Mouse (Mus musculus): Measurements from ENCODE around the gene Hoxd11.

Hoxd11 gene

GRCm38 (mm10) chr2:74696442-74697335 is 17.3 kb downstream of the Hoxd11 start:
- DNase-seq: no peak

GRCm38 (mm10) chr2:74697567-74698121 is 18.3 kb downstream of the Hoxd11 start, which contains the start of gene Hoxd9:
Gene Hoxd9, plus strand, starts transcription at chr2:74697727.
- DNase-seq: no peak

- no peak for DNase-seq
Measured at GRCm38 (mm10) chr2:74698201-74699052, 19.1 kb downstream of the Hoxd11 start.

DNA sequence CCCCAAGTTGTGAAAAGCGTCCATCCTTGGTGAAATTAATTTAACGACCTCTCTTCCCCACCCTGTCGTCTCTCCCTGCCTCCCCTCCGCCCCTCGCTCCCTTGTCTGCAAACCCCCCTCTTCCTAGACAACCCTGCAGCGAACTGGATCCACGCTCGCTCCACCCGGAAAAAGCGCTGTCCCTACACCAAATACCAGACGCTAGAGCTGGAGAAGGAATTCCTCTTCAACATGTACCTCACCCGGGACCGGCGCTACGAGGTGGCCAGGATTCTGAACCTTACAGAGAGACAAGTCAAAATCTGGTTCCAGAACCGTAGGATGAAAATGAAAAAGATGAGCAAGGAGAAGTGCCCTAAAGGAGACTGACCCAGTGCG is 19.7 kb downstream of the Hoxd11 start:
- DNase-seq: no peak

- DNase-seq: no peak
Measured at GRCm38 (mm10) chr2:74699664-74700545, 20.5 kb downstream of the Hoxd11 start.

DNA sequence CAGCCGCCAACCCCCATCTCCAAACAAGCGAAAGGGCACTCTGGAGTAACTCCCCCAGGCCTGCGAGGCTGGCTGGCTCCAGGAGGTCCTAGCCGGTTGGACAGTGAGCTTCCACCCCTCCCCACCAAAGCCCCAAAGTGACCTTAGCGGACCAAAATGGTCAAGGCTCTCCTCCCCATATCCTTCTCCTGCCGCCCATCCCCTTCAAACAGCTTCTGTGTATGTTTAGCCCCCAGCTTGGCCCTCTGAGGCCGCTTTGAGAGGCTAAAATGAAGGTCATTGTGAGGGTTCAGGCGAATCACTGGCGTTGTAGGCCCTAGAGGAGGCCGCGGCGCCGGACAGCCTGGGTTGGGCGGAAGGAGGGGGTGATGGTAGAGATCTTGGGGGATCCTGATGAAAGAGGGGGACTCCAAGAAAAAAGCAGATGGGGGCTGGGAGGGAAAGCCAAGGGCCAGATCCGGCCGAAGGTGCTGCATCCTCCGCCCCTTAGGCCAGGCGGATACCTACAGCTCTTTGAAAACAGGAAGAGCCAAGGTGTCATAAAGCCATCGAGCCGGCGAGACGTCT is 21.3 kb downstream of the Hoxd11 start:
- no peak for DNase-seq

GRCm38 (mm10) chr2:74701949-74702819 is 22.8 kb downstream of the Hoxd11 start:
- peak; percentile 55 to 70 for DNase-seq

DNA sequence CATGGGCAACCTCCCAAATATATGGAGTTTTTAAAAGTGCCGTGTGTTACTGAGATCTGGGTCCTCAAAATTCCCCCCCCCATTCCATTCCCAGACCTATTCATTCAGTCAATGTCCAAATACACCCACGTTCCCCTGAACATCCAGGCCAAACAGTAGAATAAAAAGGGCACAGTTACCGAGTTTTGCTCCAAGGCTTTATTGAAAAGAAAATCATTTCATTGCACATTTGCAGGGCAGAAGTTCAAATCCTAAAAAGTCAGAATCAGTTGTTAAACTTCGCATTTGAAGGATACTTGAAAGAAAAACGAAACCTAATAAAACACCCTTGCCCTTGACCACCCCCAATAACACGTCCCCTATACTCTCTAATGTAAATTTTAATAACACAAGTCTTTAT is 23.5 kb downstream of the Hoxd11 start:
- no peak for DNase-seq

- DNase-seq: no peak
Measured at GRCm38 (mm10) chr2:74703317-74703716, 24.0 kb downstream of the Hoxd11 start.

GRCm38 (mm10) chr2:74703720-74704392 is 24.5 kb downstream of the Hoxd11 start:
- no peak for DNase-seq

DNA sequence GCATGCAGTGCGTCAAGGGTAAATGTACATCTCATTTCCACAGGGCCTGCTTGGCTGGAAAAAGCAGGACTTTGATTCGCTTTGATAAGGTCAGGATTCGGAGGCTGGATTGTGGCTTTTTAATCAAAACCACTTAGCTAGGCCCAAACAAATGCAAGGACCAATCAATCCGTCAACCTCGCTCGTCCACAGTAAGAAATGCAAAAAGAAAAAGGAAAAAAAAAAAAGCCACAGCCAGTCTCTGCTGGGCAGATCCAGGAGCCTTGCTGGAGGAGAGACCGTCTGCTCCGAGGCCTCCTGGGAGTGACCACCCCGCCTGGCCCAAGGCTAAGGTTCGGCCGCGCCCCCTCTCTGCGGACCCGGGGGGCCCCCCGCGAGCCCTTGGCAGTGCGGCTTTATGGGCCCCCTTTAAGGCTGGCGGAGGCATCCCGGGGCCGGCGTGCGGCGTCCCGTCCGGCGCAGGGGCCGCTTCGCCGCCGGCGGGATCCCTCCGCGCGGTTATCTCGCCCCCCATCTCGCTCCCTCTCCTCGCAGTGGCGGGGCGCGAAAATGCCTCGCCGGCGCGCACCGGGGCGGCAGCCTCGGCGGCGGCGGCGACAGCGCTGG is 25.1 kb downstream of the Hoxd11 start, which contains the start of gene Hoxd8:
Gene Hoxd8, plus strand, starts transcription at position 223 of the 606 bp plus-strand sequence.
- no peak for DNase-seq

GRCm38 (mm10) chr2:74704999-74705466 is 25.7 kb downstream of the Hoxd11 start:
- DNase-seq: no peak

DNA sequence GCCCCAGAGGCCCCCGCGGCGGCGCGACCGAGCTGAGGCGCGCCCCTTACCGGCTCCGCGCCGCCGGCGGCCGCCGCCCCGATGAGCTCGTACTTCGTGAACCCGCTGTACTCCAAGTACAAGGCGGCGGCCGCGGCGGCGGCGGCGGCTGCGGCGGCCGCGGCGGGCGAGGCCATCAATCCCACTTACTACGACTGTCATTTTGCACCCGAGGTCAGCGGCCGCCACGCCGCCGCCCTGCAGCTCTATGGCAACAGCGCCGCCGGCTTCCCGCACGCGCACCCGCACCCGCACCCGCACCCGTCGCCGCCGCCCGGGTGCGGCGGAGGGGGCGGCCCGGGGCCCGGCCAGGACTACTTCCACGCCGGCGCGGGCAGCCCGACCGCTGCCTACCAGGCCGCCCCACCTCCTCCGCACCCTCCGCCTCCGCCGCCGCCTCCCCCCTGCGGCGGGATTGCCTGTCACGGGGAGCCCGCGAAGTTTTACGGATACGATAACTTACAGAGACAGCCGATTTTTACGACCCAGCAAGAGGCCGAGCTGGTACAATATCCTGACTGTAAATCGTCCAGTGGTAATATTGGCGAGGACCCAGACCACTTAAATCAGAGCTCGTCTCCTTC is 26.2 kb downstream of the Hoxd11 start:
- DNase-seq: no peak

DNA sequence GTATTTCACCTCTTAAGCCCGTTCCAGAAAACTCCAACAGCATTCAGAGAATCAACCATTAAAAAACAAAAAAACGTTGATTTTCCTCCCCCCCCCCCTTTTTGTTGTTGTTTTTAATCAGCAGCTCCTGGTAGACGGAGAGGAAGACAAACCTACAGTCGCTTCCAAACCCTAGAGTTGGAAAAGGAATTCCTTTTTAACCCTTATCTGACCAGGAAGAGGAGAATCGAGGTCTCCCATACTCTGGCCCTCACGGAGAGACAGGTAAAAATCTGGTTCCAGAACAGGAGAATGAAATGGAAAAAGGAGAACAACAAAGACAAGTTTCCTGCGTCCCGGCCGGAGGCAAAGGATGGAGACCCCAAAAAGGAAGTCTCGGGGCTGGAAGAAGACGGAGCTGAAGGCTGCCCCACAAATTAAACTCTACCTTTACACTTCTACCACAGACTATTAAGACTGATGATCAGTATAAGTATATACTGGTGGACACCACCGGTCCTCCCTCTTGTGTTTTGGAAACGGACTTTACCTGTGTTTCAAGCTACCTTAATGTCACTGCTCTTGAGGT is 27.1 kb downstream of the Hoxd11 start:
- DNase-seq: no peak

GRCm38 (mm10) chr2:74707599-74707998 is 28.2 kb downstream of the Hoxd11 start:
- DNase-seq: no peak

GRCm38 (mm10) chr2:74708676-74709075 is 29.3 kb downstream of the Hoxd11 start:
- no peak for DNase-seq

DNA sequence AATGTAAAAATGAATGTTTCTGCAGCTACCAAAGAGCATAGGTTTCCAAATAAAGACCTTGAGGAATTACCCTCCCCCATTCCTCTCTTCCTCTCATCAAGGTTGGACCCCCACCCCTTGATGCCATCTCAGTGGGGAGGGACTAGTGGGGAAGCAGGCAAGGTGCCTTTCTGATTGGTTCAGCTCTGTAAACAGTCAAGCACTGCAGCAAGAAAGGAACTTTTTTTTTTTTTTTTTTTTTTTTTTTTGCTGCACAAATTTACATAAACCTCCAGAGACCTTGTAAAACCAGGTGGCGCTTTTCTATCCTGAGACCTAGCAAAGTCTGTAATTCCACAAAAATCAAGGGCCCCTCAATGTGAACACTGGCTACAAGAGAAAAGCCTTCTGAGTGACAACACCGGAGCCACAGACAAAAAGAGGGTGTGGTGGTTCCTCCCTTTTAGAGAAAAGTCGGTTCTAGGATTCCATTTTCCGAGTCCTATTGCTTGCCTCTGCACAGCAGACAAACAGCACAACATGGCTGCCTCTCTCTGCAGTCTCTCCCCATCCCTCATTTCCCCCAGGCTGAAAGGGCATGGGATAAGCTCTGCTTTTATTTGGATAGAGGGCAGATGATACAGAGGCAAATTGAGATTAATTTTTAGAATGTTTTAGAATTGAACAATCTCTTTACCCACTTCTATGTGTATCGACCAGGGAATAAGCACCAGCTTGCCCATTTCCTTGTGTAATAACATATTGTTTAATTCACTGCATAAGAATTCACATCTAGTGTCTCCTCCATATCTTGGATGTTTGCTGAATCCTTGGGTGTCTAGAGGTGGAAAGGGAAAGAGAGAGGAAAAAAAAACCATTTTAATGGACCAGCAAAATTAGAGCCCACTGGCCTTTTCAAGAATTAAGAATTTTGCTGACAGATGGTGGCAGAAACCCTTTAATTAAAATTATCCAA is 30.4 kb downstream of the Hoxd11 start:
- DNase-seq: no peak

All from cerebellum, adult 18-20 months (tissue).